Mouse (Mus musculus) olfactory bulb, adult 2 months (tissue): ENCODE measurements at regions not wholly inside any gene's neighbourhood (a gene's known extent, or its start where the extent isn't known, plus 50 kb on each side); places are given as distances from the start of the nearest gene placed in this dataset.

ENCODE experiments used
- H3K27ac ChIP-seq: fragments of 200-500 bp; 2 replicates; pipeline ENCODE4 v1.5.1; 2012; ENCODE audit warnings: low read depth, low read length; ENCODE audit not compliant: insufficient read depth
- H3K4me1 ChIP-seq: fragments of 200-500 bp; 2 replicates; pipeline ENCODE4 v1.6.1; 2012; ENCODE audit warnings: low read length; ENCODE audit not compliant: control insufficient read depth, insufficient read depth
- H3K4me3 ChIP-seq: fragments of 200-500 bp; 2 replicates; pipeline ENCODE4 v1.5.1; 2012; ENCODE audit warnings: mild to moderate bottlenecking, low read depth, low read length, moderate library complexity; ENCODE audit not compliant: insufficient read depth
- CTCF ChIP-seq: fragments of 200-500 bp; IDR thresholded peaks from 2 replicates; pipeline ENCODE4 v1.5.1; 2012; ENCODE audit warnings: low read depth, mild to moderate bottlenecking, low read length, moderate library complexity; ENCODE audit not compliant: insufficient read depth
- POLR2A ChIP-seq: fragments of 200-500 bp; IDR thresholded peaks from 2 replicates; pipeline ENCODE4 v1.6.1; 2012; ENCODE audit warnings: mild to moderate bottlenecking, low read depth, low read length, moderate library complexity; ENCODE audit not compliant: insufficient read depth
- WGBS: fragments of 180-500 bp; shearing (Covaris S2); methylation state at CpG from one replicate; pipeline ENCODE4 v1.1.7; 2018; 5-methylcytosine and 5-hydroxymethylcytosine counted together

DNA sequence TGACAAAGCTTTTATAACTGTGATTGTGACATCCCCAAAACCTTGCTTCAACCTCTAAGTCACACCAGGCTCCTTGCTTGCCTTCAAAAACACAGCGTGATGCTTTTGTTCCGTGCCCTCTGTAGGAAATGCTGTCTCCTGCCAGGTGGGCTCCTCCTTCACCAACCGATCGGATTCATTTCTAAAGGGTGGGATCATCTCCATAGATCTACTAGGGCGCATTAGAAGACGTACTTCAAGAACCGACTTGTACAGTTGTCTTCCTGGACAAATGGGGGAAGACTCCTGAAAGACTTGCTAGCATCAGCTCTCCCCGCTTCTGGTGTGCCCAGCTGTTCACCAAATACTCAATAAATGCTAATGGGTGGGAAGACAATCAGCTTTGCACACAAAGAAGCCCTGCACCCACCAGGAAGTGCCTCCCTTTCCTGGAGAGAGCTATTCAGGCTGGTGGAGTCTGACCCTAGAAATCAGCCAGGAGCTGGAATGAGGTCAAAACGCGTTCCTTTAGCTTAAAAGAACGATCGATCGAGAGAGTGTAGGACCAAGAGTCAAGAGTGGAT lies 53.0 kb downstream of the Hoxa1 start:
- no peak for TF ChIP-seq POLR2A
- no peak for TF ChIP-seq CTCF
- Histone ChIP-seq H3K4me3 (no peak overlapping the region), H3K4me1 (no peaks in the 10 kb centered on the region), H3K27ac (no peak overlapping the region)
- 44% methylated on average over 13 of the region's 13 CpGs for WGBS

DNA sequence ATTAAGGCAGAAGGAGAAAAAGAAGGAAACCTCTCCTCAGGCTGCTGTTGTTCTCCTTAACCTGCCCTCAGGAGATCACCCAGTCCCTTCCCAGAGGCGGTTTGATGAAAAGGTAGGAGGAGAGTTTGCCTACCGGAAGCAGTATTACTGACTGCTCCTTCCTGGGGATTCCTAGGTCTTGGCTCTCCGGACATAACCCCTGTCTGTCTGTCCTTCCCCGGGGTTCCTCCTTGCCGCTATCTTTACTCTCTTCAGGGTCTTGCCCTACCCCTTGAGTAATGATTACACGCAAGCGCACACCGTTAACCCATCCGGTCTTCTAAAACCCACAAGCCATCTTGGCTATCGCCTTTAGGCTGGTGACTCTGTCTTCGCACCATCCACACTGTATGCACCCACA lies 54.0 kb downstream of the Hoxa1 start:
- Histone ChIP-seq H3K27ac (no peak overlapping the region), H3K4me1 (no peaks in the 10 kb centered on the region), H3K4me3 (no peak overlapping the region)
- 96% methylated on average over 11 of the region's 11 CpGs for WGBS
- TF ChIP-seq CTCF (no peak), POLR2A (no peak)

DNA sequence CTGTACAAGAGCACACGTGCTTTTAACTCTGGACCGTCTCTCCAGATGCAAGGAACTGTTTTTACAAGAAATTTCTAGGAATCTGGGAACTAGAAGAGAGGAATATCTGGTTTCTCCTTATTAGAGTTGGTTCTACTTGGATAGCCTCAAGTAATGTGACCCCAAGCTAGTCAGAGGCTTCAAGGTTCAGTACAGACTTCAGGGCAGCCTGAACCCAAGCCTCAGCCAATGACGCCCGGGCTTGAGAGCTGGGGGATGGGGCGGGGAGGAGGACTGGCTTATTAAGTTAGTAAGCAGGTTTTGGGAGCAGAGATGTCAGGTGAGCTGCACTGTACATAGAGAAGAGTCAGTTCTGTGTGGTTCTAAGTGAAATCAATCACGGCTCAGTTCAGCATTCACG lies 54.5 kb downstream of the Hoxa1 start:
- Histone ChIP-seq H3K4me1 (no peaks in the 10 kb centered on the region), H3K4me3 (no peak overlapping the region), H3K27ac (no peak overlapping the region)
- WGBS: 89% methylated on average over 7 of the region's 7 CpGs
- TF ChIP-seq CTCF (no peak), POLR2A (no peak)

DNA sequence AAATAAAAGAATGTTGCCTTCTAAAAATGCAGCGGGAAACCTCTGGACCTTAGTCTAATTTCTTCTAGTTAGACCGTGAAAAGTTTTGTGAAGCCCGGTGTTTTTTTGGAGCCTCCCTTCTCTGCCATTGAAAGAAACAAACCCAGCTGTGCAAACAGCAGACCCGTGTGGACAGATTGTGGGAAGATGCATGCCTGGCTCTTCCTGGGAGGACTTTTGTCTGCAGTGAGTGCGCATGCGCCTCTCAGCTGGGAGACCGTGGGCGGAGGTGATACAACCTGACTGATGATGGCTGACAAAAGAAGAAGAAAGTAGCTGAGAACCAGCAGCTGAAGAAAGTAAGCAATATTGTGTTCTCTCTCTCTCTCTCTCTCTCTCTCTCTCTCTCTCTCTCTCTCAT lies 55.4 kb downstream of the Hoxa1 start:
- Histone ChIP-seq H3K27ac (no peak overlapping the region), H3K4me1 (no peaks in the 10 kb centered on the region), H3K4me3 (no peak overlapping the region)
- TF ChIP-seq POLR2A: no peak
- no peak for TF ChIP-seq CTCF
- 53% methylated on average over 8 of the region's 8 CpGs for WGBS

DNA sequence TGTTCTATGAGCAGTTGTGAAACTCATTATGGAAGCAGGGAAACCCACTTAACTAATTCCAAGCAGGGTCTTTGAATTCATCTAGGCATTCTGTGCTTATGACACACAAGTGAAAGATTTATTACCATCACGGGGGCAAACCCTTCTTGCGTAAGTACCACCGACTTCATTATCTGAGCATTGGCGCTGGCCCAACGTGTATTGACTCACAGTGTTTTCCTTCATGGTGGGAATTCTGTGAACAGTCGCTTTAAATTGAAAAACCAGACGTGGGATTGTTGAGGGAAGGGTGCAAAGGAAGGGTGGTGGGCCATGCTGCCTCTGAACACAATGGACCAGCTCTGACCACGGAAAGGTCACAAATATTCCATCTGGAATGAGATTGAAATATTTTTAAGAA lies 55.9 kb downstream of the Hoxa1 start:
- 53% methylated on average over 8 of the region's 8 CpGs for WGBS

DNA sequence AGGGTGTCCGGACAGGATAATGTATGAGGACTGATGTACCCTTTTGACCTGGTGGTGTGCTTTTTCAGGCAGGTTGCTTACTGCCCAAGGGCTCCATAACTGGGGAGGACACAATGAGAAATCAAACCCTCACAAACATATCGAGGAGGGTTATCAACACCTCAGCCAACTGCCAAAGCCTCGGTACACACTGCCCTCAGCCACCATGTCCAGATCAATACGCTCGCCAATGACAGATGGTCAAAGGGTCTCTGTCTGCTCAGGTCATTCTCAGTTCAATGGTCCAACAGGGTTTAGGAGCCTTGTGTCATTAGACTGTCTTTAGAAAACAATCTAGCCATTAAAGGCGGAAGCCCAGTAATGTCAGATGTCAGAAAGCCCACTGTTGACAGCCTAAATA lies 56.9 kb downstream of the Hoxa1 start:
- 97% methylated on average over 6 of the region's 6 CpGs for WGBS
- Histone ChIP-seq H3K4me1 (no peaks in the 10 kb centered on the region), H3K27ac (no peak overlapping the region), H3K4me3 (no peak overlapping the region)
- no peak for TF ChIP-seq CTCF
- TF ChIP-seq POLR2A: no peak

More for the DNA sequence above, 55.9 kb downstream of the Hoxa1 start:
- no peak for TF ChIP-seq POLR2A
- no peak for TF ChIP-seq CTCF
- no peak overlapping the region for H3K4me3 ChIP-seq
- H3K27ac ChIP-seq: no peak overlapping the region
- no peaks in the 10 kb centered on the region for H3K4me1 ChIP-seq

DNA sequence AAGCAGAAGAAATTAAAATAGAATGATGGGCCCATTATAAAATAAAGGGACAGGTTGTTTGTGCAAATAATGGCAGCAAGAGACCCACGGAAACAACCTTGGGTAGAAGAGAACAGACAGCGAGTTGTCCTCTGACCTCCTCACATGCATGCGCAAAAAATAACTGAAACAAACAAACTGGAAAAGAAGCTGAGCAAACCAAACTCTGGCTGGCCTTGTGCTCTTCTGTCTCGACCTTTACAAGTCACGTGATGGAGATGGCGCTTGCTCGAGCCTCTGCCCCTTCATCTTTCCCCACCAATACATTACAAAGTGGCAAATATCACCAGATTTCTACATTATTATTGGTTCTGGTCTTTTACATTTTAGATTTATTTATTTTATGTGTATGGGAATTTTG lies 59.3 kb downstream of the Hoxa1 start:
- Histone ChIP-seq H3K27ac (no peak overlapping the region), H3K4me1 (no peaks in the 10 kb centered on the region; the same call in 1 of the 2 replicates), H3K4me3 (no peak overlapping the region)
- TF ChIP-seq POLR2A: no peak
- TF ChIP-seq CTCF: no peak
- WGBS: 96% methylated on average over 7 of the region's 7 CpGs

DNA sequence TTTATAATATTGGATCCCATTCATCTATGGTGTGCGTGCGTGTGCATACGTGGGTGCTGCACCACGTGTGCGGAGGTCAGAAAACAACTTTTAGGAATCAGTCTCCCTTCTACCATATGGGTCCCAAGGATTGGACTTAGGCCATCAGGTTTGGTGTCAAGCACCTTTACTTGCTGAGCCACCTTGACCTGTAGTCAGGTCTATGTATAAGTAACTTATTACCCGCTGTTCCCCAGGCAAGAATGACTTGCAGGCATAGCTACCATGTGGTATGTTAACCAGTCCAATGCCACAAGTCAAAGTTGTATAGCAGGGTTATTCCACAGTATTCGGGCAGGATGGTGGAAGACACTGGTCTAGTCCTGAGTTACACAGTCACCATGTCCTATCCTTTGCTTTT lies 62.5 kb downstream of the Hoxa1 start:
- WGBS: 97% methylated on average over 7 of the region's 7 CpGs
- no peak overlapping the region for H3K27ac ChIP-seq
- TF ChIP-seq CTCF: no peak
- no peak for TF ChIP-seq POLR2A
- H3K4me3 ChIP-seq: no peak overlapping the region
- no peaks in the 10 kb centered on the region; the same call in 1 of the 2 replicates for H3K4me1 ChIP-seq

DNA sequence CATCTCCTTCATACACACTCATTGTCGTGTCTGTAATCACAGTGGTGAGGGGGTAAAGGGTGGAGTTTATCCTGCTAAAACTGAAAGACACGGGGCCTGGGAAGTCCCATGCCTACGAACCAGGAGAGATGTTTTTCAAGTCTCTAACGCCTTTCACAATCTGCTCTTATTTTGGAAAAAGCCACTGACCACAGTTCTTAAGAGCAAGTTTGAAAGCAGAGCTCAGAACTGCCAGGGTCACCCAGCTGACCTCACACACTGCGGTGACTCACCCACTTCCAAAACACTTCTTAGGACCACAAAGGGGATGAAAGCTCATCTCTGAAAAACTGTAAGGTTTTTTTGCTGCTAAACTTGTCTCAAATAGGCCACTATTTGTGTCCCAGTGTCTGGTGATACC lies 66.7 kb downstream of the Hoxa1 start:
- TF ChIP-seq POLR2A: no peak
- TF ChIP-seq CTCF: no peak
- Histone ChIP-seq H3K4me3 (no peak overlapping the region), H3K27ac (no peak overlapping the region), H3K4me1 (no peaks in the 10 kb centered on the region; the same call in 1 of the 2 replicates)
- 69% methylated on average over 5 of the region's 5 CpGs for WGBS
